27 mouse cellular contexts compared by ENCODE assay signal in genomic region chr2:101829013-101829412, GRCm38 (mm10). TPM values are rescaled to one million over a fixed set of nuclear protein-coding genes. Genes with fewer than 3 reads are reported as not detected.
"Had no signal": no experiment of that assay in that cellular context is flagged by ENCODE, and none has a peak within 500 bp of the region (broad histone marks: within the 10 kb centered on the region; RNA-seq: fewer than 3 reads in every experiment).

No protein-coding gene starts in this region.

- H3K27ac ChIP-seq: gastrocnemius, adult 2 months; heart, adult 2 months; heart, embryonic 13.5 days; heart, embryonic 15.5 days; hindbrain, embryonic 10.5 days; hindbrain, embryonic 12.5 days; hindbrain, embryonic 14.5 days; intestine, embryonic 15.5 days; layer of hippocampus, adult 2 months; left cerebral cortex, adult 2 months; limb, embryonic 10.5 days; limb, embryonic 12.5 days; liver, embryonic 13.5 days; liver, embryonic 15.5 days had no signal

- H3K9me3 ChIP-seq: heart, embryonic 13.5 days; heart, embryonic 15.5 days; hindbrain, embryonic 10.5 days; hindbrain, embryonic 12.5 days; intestine, embryonic 15.5 days; limb, embryonic 10.5 days; limb, embryonic 12.5 days; liver, embryonic 13.5 days; liver, embryonic 15.5 days had no signal

- DNase-seq: gastrocnemius, adult 2 months; gastrocnemius, postnatal 10 days; gastrocnemius, postnatal 25 days; heart, adult 2 months; heart, postnatal 14 days; heart, postnatal 4 days; kidney, postnatal 14 days; kidney, postnatal 4 days; liver; liver, embryonic 13.5 days had no signal

- H3K4me3 ChIP-seq: gastrocnemius, adult 2 months; heart, adult 2 months; heart, embryonic 13.5 days; heart, embryonic 15.5 days; hindbrain, embryonic 10.5 days; hindbrain, embryonic 12.5 days; intestine, embryonic 15.5 days; layer of hippocampus, adult 2 months; left cerebral cortex, adult 2 months; limb, embryonic 10.5 days; limb, embryonic 12.5 days; liver, embryonic 13.5 days; liver, embryonic 15.5 days had no signal

- ATAC-seq: hindbrain, embryonic 16.5 days; inflammation-experienced regulatory T-cells, adult 6 months; intestine, embryonic 15.5 days; intestine, postnatal 0 days had no signal

- H3K36me3 ChIP-seq: heart, embryonic 13.5 days; heart, embryonic 15.5 days; hindbrain, embryonic 10.5 days; hindbrain, embryonic 12.5 days; intestine, embryonic 15.5 days; limb, embryonic 10.5 days; limb, embryonic 12.5 days; liver, embryonic 13.5 days; liver, embryonic 15.5 days had no signal

- H3K27me3 ChIP-seq: heart, embryonic 13.5 days; heart, embryonic 15.5 days; hindbrain, embryonic 12.5 days; intestine, embryonic 15.5 days; limb, embryonic 12.5 days; liver, embryonic 13.5 days; liver, embryonic 15.5 days had no signal

- H3K9ac ChIP-seq: heart, embryonic 13.5 days; heart, embryonic 15.5 days; hindbrain, embryonic 12.5 days; hindbrain, embryonic 14.5 days; intestine, embryonic 15.5 days; limb, embryonic 12.5 days; liver, embryonic 13.5 days; liver, embryonic 15.5 days had no signal

- H3K4me2 ChIP-seq: heart, embryonic 11.5 days; heart, embryonic 13.5 days; heart, embryonic 15.5 days; hindbrain, embryonic 12.5 days; hindbrain, embryonic 14.5 days; intestine, embryonic 15.5 days; limb, embryonic 12.5 days; liver, embryonic 11.5 days; liver, embryonic 13.5 days; liver, embryonic 15.5 days had no signal

RNA-seq across cellular contexts. Expression of gene Prr5l, which starts 53.8 kb away (rescaled TPM):
- total RNA-seq: granulocyte monocyte progenitor cell, adult 5-6 weeks had no signal
